Mouse (Mus musculus): ENCODE data around the gene Gm5475.

- no peak for TF ChIP-seq CTCF (IDR thresholded peaks at IDR 0.05; ENCODE audit: low read depth)
- no peak for TF ChIP-seq EP300 (optimal IDR thresholded peaks at IDR 0.05)
These were observed 4.0 kb upstream of the Gm5475 start for GRCm38 (mm10) chr15:100417854-100418450.
